Mouse (Mus musculus): ENCODE data around the gene Rtl10.

- TF ChIP-seq CTCF (IDR thresholded peaks at IDR 0.05; ENCODE audit: low read depth, low read length), result no peak
- no peak for TF ChIP-seq TAL1 (conservative IDR thresholded peaks at IDR 0.05; ENCODE audit: low read depth, low read length)
- no peak for TF ChIP-seq GATA1 (IDR thresholded peaks at IDR 0.05; ENCODE audit: borderline replicate concordance, low read length)
- TF ChIP-seq POLR2AphosphoS5 (IDR thresholded peaks at IDR 0.05; ENCODE audit: insufficient replicate concordance, low read depth, low read length), result no peak
- no peak for TF ChIP-seq GATA2 (IDR thresholded peaks at IDR 0.05; ENCODE audit: borderline replicate concordance, low read depth, low read length)
These were observed 30.0 kb downstream of the Rtl10 start for GRCm38 (mm10) chr16:18528656-18529055.
